Mouse (Mus musculus): ENCODE data around the gene Fah. TPM values are rescaled to one million over a fixed set of nuclear protein-coding genes. Genes with fewer than 3 reads are reported as not detected.
A peak's percentile ranks its signal among the peaks of the same experiment; 100 is the strongest.

Fah gene
- polyA plus RNA-seq (2015; fragmentation: Nextera tagmentation; extraction: Ambion mirVana), result 4.4 and 7.2 TPM in 2 replicates

DNA sequence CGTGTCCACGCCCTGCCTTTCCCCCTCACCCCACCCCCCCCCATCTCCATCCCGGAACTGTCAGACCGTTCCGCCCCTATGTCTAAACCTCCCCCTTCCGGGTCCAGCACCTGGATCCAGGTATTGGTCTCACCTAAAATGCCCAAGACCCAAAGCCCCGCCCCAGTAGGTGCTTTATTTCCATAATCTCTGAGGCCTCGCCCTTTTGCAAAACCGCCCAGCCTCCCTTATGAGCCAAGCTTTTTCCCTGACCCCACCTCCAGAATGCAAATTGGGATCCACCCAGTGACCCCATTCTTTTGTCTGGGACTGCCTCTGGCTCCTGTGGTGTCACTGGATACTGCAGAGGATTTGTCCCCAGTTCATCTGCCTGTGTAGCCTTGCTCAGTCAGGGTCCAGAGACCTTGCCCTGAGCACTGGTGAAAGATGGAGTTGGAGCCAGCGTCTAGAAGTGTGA is at the start of gene Fah:
Fah (minus strand) TSS at position 430 of the 457 bp plus-strand sequence.
- Histone ChIP-seq H3K27me3 (no peaks in the 10 kb centered on the region), H3K4me2 (peak within 1 kb of the TSS; percentile 93), H3K9me3 (no peaks in the 10 kb centered on the region), H3K4me3 (peak within 1 kb of the TSS; percentile 57), H3K36me3 (no peaks in the 10 kb centered on the region), H3K9ac (peak within 1 kb of the TSS; percentile 68), H3K4me1 (peaks cover 8% of the 10 kb centered on the region), H3K27ac (no peak within 1 kb of the TSS)
- 2% methylated on average over 10 of the region's 10 CpGs for WGBS
- ATAC-seq (ENCODE audit: insufficient number of reproducible peaks, insufficient read depth, low FRiP score, low TSS enrichment, low read depth), result peak; percentile 46; the same call in 1 of the 2 replicates

DNA sequence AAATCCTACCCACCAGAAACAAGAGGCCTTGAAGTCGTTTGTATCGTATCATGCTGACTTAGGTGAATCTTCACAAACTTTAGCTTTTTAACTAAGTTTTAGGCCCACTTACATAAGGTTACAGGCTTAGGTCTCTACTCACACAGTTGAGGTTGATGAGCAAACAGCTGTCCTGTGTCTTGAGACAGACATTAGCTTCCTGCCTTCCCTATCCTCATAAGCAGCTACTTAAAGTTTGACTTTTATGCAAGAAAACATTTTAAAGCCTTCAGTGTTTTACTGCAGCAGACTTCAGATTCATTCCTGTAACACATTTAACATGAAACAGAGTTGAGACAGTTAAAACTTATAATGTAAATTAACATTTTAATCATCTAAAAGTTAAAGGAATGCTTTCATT is 46.2 kb upstream of the Fah start:
- H3K27me3 ChIP-seq, result no peaks in the 10 kb centered on the region
- no peak overlapping the region for H3K4me3 ChIP-seq
- no peak overlapping the region for H3K4me2 ChIP-seq
- H3K27ac ChIP-seq, result no peak overlapping the region
- WGBS, result 75% methylated on average over 2 of the region's 2 CpGs
- no peaks in the 10 kb centered on the region for H3K9me3 ChIP-seq
- H3K4me1 ChIP-seq, result no peaks in the 10 kb centered on the region
- no peak overlapping the region for H3K9ac ChIP-seq
- H3K36me3 ChIP-seq, result no peaks in the 10 kb centered on the region
- ATAC-seq (ENCODE audit: insufficient number of reproducible peaks, insufficient read depth, low FRiP score, low TSS enrichment, low read depth), result no peak

DNA sequence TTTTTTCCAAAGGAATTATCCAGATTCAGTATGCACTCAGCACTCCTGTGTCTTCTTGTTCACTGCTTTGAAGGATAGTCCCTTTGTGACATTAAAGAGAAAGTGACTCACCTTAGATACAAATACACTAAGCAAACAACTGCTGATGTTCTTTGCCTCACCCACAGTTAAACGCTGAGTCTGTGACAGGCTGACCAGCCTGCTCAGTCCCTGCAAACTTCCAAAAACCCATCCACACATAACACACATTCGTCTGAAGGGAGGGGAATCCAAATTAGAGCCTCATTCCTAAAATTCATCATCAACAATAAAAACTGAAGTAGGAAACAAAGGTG is 45.4 kb upstream of the Fah start:
- no peak for ATAC-seq (ENCODE audit: insufficient number of reproducible peaks, insufficient read depth, low FRiP score, low TSS enrichment, low read depth)
- no peaks in the 10 kb centered on the region for H3K4me1 ChIP-seq
- WGBS, result 79% methylated on average over 2 of the region's 2 CpGs
- H3K36me3 ChIP-seq, result 0 out of 2 replicates have a peak, but pooled peaks cover 3% of the 10 kb centered on the region
- H3K9ac ChIP-seq, result no peak overlapping the region
- no peaks in the 10 kb centered on the region for H3K27me3 ChIP-seq
- H3K4me3 ChIP-seq, result no peak overlapping the region
- H3K4me2 ChIP-seq, result no peak overlapping the region
- H3K27ac ChIP-seq, result no peak overlapping the region
- no peaks in the 10 kb centered on the region for H3K9me3 ChIP-seq

DNA sequence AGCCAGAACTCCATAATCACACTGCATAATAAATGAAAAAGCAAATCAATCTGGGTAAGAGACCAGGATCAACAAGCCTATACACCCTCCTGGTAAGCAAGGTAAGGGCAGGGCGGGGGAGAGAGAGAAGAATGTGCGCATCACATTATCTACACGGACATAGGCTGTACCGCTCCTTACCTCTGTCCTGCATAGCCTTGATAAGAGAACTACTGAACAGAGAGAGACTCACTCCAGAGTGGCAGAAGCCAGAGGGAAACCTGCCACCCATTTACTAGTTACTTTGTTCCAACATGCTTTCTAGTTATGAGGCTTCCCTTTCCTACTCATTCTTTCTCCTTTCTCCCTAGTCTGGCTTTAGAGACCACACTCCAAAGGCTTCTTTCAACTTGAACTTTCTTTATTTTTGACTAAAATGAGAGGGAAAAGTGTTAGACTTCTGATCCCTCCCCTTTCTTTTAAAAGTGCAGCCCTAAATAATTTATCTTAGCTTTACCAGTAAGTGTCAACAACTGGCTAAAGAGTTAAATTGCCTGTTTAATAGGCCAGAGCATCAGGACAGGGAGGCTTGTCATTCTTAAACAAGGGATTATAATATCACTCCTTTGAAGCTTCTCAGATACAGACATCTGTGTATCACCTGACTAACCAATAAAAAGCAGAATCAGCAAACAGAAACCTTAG is 44.9 kb upstream of the Fah start:
- Histone ChIP-seq H3K27me3 (no peaks in the 10 kb centered on the region), H3K9ac (no peak overlapping the region), H3K4me3 (no peak overlapping the region), H3K36me3 (0 out of 2 replicates have a peak, but pooled peaks cover 3% of the 10 kb centered on the region), H3K4me2 (no peak overlapping the region), H3K9me3 (no peaks in the 10 kb centered on the region), H3K27ac (no peak overlapping the region), H3K4me1 (no peaks in the 10 kb centered on the region)
- 87% methylated on average over 4 of the region's 4 CpGs for WGBS
- ATAC-seq (ENCODE audit: insufficient number of reproducible peaks, insufficient read depth, low FRiP score, low TSS enrichment, low read depth), result no peak

DNA sequence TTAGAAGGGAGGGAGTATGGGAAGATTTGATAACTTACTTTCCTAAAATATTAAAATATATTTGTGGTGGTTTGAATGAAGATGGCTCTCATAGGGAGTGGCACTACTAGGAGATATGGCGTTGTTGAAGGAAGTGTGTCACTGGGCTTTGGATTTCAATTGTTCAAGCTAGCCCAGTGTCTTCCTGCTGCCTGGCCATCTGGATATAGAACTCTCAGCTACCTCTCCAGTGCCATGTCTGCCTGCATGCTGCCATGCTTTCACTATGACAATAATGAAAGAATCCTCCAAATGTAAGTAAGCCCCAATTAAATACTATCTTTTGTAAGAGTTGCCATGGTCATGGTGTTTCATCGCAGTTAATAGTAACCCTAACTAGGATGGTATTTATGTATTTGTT is 42.5 kb upstream of the Fah start:
- Histone ChIP-seq H3K27me3 (no peaks in the 10 kb centered on the region), H3K27ac (no peak overlapping the region), H3K9ac (no peak overlapping the region), H3K9me3 (no peaks in the 10 kb centered on the region), H3K4me3 (no peak overlapping the region), H3K4me1 (no peaks in the 10 kb centered on the region), H3K4me2 (no peak overlapping the region), H3K36me3 (0 out of 2 replicates have a peak, but pooled peaks cover 3% of the 10 kb centered on the region)
- 96% methylated on average over 2 of the region's 2 CpGs for WGBS
- no peak for ATAC-seq (ENCODE audit: insufficient number of reproducible peaks, insufficient read depth, low FRiP score, low TSS enrichment, low read depth)

DNA sequence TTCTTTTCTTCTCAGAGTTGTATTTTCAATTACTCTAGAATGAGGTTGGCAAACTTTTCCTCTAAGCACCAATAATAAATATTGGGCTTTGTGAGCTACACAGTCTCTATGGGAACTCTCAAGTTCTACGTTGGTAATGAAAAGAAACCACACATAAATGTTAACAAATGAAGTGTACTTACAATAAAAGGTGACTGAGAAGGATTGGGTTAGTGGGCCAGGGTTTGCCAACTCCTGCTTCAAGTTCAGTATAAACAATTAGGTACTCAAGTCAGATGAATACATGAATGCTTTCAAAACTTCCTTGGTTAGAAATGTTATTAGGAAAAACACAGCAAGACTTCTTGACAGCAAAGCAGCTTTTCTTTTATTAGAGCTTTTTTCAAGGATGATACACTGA is 39.7 kb upstream of the Fah start:
- H3K4me1 ChIP-seq, result peaks cover 14% of the 10 kb centered on the region; the same call in 1 of the 2 replicates
- 67% methylated on average over 1 of the region's 1 CpGs for WGBS
- no peaks in the 10 kb centered on the region for H3K27me3 ChIP-seq
- H3K4me3 ChIP-seq, result no peak overlapping the region
- no peak overlapping the region for H3K9ac ChIP-seq
- H3K36me3 ChIP-seq, result 0 out of 2 replicates have a peak, but pooled peaks cover 3% of the 10 kb centered on the region
- no peak for ATAC-seq (ENCODE audit: insufficient number of reproducible peaks, insufficient read depth, low FRiP score, low TSS enrichment, low read depth)
- no peak overlapping the region for H3K4me2 ChIP-seq
- no peak overlapping the region for H3K27ac ChIP-seq
- no peaks in the 10 kb centered on the region for H3K9me3 ChIP-seq

DNA sequence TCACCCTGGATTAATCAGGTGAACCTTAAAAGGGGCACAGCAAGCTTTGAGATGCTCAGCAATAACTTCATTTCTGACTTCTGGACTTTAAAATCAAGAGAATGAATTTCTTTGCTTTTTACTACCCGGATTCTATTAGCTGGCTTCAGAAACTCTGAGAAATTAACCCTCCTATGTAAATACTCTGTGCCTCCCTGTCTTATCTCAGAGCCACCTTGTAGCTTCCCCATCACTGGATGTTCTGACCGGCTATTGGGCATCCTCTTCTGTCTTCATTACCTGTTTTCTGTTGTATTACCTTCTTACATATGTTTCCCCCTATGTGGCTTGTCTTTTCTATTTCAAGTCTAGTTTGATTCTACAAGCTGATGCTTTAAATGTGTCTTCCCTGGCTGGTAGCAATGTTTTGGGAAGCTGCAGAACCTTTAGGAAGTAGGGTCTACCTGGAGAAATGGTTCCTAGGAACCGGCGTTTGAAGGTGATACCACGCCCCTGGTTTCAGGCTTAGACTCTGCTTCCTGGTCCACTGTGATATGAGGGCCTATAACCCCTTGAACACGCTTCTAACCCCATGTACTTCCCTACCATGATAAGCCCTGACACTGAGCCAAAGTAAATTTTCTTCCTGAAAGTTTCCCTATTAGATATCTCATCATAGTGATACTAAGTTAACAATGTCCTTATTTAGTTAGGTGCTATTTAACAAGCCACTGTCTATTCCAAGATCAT is 36.9 kb upstream of the Fah start:
- no peak overlapping the region for H3K4me3 ChIP-seq
- no peak overlapping the region for H3K9ac ChIP-seq
- H3K36me3 ChIP-seq, result 0 out of 2 replicates have a peak, but pooled peaks cover 3% of the 10 kb centered on the region
- no peaks in the 10 kb centered on the region for H3K27me3 ChIP-seq
- no peak for ATAC-seq (ENCODE audit: insufficient number of reproducible peaks, insufficient read depth, low FRiP score, low TSS enrichment, low read depth)
- no peak overlapping the region for H3K27ac ChIP-seq
- H3K4me1 ChIP-seq, result peaks cover 14% of the 10 kb centered on the region; the same call in 1 of the 2 replicates
- no peak overlapping the region for H3K4me2 ChIP-seq
- H3K9me3 ChIP-seq, result no peaks in the 10 kb centered on the region
- 92% methylated on average over 6 of the region's 6 CpGs for WGBS

DNA sequence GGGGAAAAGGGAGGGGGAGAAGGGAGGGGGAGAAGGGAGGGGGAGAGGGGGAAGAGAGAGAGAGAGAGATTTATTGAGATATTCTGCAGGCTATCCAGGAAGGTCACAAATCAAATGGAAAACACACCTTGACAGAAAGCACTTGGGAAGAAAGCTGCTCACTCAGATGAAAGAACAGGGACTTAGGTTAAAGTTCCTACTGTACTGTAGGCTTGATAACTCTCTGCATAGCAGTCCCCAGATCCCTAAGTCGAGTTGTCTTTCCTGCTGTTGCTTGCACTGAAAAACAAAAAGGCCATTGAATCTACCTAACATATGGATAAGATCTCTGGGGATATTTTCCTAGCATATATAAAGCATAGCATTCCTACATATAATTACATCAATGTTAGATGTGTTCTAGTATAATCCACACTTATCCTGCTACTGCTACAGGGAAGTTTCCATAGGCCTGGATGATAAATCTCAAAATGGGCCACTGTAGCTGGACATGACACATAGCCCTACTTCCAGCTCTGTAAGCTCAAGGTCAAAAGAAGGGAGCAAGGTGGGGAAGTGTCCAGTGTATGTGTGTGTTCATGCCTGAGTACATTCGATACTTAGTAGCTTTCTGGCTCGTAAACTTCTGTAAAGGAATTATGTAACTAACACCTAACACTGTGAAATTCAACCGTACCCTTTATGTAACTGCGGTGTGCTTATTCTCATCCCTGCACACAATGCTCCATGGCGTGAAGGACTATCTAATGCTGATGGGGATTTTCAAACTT is 35.8 kb upstream of the Fah start:
- H3K4me2 ChIP-seq, result no peak overlapping the region
- H3K9ac ChIP-seq, result no peak overlapping the region
- H3K27ac ChIP-seq, result no peak overlapping the region
- no peaks in the 10 kb centered on the region for H3K27me3 ChIP-seq
- no peak overlapping the region for H3K4me3 ChIP-seq
- no peak for ATAC-seq (ENCODE audit: insufficient number of reproducible peaks, insufficient read depth, low FRiP score, low TSS enrichment, low read depth)
- H3K36me3 ChIP-seq, result 0 out of 2 replicates have a peak, but pooled peaks cover under 1% of the 10 kb centered on the region
- H3K4me1 ChIP-seq, result peaks cover 14% of the 10 kb centered on the region; the same call in 1 of the 2 replicates
- no peaks in the 10 kb centered on the region for H3K9me3 ChIP-seq
- WGBS, result 77% methylated on average over 6 of the region's 6 CpGs

DNA sequence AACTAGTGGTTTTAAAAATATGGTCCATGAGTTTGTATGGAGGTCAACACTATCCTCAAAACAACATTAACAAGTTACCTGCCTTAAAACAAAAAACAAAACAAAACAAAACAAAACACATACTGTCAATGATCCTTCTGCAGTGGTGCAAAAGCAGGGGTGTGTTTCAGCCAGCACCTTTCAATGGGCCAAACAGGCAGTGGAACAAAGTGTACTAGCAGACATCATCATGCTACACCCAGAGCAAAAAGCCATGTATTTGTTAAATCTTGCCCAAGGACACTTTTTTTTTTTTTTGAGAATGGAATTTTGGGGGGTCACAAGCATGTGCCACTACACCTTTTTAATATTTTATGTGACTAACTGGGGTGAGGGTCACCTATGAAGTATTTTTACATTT is 30.4 kb upstream of the Fah start:
- H3K9me3 ChIP-seq, result no peaks in the 10 kb centered on the region
- H3K4me3 ChIP-seq, result no peak overlapping the region
- H3K4me2 ChIP-seq, result no peak overlapping the region
- H3K4me1 ChIP-seq, result no peaks in the 10 kb centered on the region
- H3K9ac ChIP-seq, result no peak overlapping the region
- peaks cover 20% of the 10 kb centered on the region for H3K36me3 ChIP-seq
- no peak for ATAC-seq (ENCODE audit: insufficient number of reproducible peaks, insufficient read depth, low FRiP score, low TSS enrichment, low read depth)
- H3K27ac ChIP-seq, result no peak overlapping the region
- H3K27me3 ChIP-seq, result no peaks in the 10 kb centered on the region

DNA sequence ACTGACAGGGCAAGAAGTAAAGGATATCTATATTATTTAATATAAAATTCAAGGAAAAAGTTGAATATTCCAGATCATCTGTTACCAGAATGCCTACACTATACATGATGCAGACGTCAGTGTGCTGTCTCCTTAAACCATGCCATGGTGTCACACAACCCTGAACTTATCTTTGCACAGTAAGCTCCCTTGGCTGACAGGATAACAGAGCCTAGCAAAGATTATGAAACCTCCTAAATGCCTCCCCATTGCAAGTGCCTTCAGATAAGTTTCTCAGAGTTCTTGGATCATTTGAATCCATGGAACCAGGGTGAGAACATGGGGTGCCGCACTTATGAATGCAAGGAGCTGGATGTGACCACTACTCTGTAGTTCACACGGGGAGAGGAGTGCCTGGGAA is 25.4 kb upstream of the Fah start:
- Histone ChIP-seq H3K4me1 (no peaks in the 10 kb centered on the region), H3K27ac (no peak overlapping the region), H3K4me2 (no peak overlapping the region), H3K27me3 (no peaks in the 10 kb centered on the region), H3K36me3 (peaks cover 41% of the 10 kb centered on the region), H3K4me3 (no peak overlapping the region), H3K9me3 (no peaks in the 10 kb centered on the region), H3K9ac (no peak overlapping the region)
- no peak for ATAC-seq (ENCODE audit: insufficient number of reproducible peaks, insufficient read depth, low FRiP score, low TSS enrichment, low read depth)
- 85% methylated on average over 3 of the region's 3 CpGs for WGBS

DNA sequence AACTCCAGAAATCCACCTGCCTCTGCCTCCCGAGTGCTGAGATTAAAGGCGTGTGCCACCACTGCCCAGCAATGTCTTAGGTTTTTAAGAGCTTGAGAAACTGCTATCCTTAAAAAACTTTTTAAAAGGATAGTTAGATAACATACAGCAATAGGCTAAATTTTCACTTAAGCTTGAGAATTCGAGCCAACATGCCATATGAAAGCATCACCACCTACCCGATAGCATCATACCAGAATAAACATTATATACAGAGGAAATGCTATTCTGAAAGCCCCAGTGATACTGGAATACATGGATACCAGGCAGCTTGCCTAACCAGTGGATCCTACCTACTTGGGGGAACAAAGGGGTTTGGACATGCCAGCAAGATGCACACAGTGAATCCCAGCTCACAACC is 17.2 kb upstream of the Fah start:
- Histone ChIP-seq H3K27me3 (no peaks in the 10 kb centered on the region), H3K9me3 (no peaks in the 10 kb centered on the region), H3K4me3 (no peak overlapping the region), H3K4me1 (no peaks in the 10 kb centered on the region), H3K27ac (no peak overlapping the region), H3K4me2 (no peak overlapping the region), H3K9ac (no peak overlapping the region), H3K36me3 (peaks cover 30% of the 10 kb centered on the region)
- 96% methylated on average over 4 of the region's 4 CpGs for WGBS
- ATAC-seq (ENCODE audit: insufficient number of reproducible peaks, insufficient read depth, low FRiP score, low TSS enrichment, low read depth), result no peak
